Mouse (Mus musculus) spleen, adult 12 weeks (tissue): ENCODE data around the gene Tnfrsf19.

Experiments
- DNase-seq: peaks from one replicate; pipeline ENCODE4 v3.0.0; 2022; ENCODE audit warnings: low spot score

Tnfrsf19 gene

DNA sequence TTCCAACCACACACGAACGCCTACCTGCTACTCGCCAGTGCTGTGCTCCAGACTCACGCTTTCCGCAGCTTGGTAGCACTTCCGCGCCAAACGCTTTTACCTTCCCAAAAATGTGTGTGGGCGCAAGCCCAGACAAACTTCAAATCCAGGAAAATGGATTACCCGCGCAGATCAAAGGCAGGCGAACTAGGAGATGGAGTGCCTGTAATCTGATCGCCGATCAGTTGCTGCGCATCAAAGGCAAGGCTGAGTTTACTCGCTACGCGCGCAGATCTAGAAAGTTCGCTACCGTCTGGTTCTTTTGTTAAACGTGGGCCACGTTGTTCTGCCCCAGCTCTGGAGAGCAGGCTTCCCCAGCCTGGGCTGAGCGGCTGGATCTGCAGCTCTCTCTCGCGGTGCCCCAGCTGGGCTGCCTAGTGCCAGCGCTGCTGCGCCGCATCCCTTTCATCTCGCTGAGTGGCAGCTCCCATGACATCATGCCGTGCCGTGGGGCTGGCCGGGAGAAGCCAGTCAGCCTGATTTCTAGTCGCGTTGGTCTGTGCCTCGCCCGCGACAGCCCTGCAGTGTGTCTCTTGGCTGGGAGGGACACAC is at the start of gene Tnfrsf19:
Gene Tnfrsf19, minus strand, starts transcription at position 400 of the 591 bp plus-strand sequence.
- peak; percentile 19 for DNase-seq

DNA sequence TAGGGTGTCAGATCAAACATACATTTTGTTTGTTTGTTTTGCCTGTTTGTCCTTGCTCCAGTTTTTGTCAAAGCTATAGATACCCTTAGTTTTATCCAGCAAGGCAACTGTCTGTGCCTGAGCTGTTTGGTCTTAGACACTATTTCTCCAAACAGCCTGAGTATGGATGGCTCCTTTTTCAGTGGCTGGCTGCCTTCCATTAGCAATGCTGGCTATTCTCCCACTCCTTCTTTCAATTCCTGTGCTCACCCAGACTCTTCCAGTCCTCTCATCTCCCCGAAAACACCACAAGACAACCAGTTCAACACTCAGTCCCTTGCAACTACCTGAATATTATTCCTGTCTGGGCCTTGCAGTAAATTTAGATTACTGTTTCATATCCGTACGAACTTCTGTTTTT is 45.8 kb upstream of the Tnfrsf19 start:
- DNase-seq: no peak

DNA sequence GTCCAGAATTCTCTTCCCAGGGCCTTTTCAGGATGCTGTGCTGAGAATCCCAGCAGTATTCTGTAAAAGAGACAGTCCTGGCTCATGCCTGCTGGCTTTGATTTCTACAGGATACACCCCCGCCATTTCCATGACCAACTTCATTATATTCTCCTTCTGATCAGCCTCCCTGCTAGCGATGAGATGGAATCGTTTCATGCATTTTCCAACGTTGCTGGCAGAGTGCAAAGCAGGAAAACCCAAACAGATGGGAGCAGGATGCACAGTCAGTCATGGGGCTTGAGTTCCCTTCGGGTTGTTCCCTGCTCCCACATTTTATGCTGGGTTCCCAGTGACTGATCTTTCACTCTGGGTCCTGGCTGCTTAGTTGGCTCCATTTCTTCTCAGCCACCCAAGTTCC is 44.7 kb upstream of the Tnfrsf19 start:
- no peak for DNase-seq

DNA sequence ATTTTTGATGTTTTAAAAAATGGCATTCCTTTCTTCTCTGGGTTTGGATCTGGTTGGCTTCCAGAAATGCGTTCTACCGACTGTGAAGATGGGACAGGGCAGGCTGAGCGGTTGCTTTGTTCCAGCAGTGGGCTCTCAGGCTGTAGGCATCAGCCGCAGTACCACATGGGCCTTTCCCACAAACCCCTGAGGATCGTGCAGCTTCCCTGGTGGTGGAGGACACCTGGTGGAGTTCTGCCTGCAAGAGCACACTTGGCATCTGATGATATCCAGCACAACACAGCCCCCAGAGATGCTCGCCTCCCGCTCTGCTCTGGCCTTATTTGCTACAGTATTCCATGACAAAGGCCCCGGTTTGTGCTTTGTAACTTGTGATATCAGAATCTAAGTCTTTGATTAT is 41.9 kb upstream of the Tnfrsf19 start:
- DNase-seq: no peak

DNA sequence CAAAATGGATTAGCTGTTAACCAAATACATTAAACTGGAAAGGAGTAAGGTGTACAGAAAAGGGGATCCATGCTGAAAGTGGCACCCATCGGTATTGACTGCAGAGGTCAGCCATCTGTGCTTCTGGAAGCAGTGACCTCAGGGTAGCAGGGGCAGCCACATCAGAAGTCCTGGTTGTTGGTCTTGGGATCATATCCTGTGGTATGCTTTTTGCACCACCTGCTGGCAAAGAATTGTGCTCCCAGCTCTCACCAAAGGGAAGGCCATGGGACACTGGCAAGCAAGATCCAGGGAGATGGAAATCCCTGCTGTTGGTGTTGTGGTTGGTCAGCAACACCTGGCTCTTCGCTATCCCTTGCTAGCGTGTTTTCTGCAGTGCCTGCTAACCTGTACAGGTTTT is 39.0 kb upstream of the Tnfrsf19 start:
- DNase-seq: no peak

DNA sequence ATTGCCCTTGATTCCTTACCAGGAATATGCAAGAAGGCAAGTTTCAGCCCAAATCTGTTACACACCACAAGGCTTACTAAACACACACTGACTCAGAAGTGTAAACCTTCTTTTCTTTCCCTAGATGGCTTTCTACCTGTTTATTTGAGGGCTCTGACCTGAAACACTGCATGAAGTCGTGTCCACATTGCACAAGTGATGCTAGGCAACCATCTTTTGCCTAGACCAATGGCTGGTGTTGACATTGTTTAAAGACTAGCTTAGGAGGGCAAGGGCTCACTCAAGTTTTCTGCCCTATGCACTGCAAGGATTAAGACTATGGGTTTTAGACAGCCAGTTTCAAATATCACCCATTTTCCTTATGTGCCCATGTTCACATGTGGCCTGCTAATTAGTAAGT is 23.3 kb upstream of the Tnfrsf19 start:
- DNase-seq: no peak

DNA sequence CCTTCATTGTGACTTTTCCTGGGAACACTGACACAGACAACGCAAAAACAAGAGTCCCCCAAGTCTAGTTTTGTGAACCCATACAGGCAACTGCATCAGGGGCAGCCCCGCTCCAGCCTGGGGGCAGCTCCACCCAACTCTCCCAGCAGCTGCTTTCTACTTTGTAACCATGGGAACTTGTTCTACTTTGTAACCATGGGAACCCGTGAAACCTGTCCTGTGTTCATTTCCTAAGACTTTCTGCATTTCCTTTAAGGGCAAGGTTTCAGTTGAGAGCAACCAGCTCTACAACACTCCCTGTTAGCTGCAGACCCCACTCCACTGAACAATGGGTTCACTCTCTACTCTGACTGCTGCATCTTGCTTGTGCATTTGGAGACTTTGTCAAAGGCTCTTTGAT is 15.4 kb upstream of the Tnfrsf19 start:
- no peak for DNase-seq

DNA sequence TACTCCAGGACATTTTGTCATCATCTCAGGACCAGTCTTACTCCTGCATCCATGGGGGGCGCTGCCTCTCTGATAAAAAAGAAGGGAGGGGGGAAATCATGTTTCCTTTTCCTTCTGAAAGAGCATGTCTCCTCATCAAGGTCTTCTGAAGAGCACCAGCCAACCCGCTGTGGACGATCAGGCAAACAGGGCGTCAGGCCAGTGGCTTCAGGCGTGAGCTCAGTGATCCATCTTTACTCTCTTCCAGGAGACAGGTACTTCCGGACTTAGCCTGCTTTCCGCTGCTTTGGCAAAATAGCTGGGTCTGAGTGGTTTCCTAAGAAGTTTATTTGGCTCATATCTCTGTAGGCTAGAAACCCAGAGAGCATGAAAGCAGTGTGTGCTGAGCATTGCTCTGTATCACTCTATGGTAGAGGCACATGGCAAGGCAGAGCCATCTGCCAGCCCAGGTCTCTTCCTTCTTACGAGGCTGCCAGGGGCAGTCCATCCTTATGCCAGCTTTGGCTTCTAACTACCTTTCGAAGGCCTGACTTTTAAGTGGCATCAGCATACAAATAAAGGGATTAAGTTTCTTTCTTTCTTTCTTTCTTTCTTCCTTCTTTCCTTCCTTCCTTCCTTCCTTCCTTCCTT is 13.1 kb upstream of the Tnfrsf19 start:
- no peak for DNase-seq

DNA sequence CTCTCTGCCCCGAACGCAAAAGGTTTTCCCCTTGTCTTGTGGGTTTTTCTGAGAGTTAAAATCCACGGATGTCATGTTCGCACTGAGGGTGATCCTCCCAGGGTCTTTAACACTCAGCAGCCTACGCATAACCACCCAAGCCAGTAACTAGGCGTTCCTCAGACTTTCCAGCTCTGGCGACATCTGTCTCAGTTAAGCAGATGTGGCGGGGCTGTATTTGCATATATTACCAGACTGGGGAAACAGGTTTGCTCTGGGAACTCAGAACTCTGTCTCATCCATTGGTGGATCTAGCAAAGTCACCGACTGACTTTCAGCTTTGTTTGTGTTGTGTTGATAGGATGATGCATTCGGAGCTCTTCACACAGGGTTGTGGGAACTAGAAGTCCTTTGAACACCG is 10.7 kb upstream of the Tnfrsf19 start:
- DNase-seq: no peak

DNA sequence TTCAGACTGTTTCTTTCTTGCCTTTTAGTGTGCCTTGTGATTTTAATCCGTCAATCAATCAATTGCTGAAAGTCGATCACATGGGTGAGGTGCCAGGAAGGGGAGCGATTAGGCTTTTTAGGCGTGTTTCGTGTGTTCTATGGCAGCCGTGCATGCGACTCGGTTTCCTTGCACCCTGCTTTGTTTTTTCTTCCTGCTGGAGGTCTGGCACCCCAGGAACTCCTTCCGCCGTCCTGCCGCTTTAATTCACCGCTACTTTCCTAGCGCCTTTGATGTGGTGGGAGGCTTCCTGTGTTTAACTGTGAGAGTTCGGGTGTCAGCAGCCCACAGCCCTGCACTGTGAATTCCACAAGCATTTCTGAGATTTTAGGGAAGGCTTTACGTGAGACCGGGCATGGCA is 10.2 kb upstream of the Tnfrsf19 start:
- DNase-seq: no peak

DNA sequence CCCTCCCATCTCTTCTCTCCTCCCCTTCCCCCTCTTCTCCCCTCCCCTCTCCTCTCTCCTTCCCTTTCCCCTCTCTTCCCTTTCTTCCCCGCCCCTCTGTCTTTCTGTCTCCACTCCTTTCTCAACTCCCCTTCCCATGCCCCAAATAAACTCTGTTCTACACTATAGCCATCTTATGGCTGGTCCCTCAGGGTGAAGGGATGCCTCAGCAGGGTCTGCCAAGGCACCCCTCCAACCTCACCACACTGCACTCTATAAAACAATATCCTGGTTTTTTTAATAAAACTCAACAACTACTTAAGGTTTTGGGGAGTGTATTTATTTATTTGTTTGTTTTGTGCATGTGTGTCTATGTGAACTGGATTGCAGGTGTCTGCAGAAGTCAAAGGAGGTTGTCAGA is 9.6 kb upstream of the Tnfrsf19 start:
- no peak for DNase-seq

DNA sequence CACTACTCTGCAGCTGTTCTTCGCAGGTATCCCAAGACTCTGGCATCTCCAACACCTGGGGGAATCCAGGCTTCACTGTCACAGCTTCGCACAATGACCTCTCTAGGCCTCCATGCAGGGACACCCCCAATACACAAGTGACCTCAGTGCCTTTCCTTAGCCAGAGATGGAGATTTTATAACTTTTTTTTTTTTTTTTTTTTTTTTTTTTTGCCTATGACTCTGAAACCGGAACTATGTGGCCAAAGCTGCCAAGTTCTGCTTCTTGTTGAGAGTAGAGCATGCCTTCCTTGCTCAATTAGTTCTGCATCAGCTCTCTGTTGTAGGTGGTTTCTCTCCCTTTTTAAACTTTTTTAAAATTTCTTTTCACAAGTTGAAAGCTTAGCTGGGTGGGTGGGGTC is 5.9 kb upstream of the Tnfrsf19 start:
- DNase-seq: no peak

DNA sequence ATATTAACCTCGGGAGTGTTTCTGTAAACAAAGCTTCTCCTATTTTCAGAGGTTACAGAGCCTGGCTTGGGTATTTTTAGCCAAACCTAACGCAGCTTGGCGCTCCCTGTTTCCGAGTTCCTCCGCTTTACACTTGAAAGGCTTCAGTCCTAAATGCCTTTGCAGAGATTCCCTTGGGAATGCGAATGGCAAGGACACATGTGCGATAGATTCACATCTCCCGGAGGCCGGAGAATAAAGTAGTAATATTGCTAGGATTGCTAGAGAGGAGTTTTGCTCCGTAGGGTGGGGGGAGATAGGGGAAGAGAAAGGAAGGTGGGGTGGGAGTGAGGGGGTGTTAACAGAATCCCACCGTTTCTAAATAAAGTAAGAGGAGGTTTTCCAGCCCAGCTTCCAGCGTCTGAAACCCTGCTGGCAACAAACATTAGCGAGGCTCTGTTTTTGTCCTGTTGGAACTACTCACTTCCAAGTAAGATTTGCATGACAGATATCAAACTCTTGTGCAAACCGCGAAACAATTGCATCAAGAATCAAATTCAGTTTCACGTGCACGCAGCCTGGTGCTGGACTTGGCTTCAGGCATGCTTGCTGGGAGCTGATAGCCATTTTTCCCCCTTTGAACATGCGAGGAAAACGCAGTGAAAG is 722 bp downstream of the Tnfrsf19 start:
- DNase-seq: no peak

DNA sequence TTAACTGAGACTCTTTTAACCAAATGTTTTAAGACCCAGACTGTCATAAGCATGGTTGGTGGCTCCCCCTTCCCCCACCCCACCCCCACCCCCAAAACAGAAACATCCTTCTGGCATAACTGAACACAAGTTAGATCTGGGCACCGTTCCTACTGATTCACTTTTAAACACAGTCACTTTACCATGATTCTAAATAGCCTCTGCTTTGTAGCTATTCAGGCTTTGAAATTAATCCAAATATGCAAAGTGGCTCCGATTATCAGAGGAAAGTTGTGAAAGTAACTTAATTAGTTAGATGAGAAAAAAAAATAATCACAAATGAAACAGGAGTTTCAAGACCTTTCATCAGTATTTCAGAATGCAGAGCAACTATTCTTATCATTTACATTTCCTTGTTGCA is 2.0 kb downstream of the Tnfrsf19 start:
- DNase-seq: no peak

DNA sequence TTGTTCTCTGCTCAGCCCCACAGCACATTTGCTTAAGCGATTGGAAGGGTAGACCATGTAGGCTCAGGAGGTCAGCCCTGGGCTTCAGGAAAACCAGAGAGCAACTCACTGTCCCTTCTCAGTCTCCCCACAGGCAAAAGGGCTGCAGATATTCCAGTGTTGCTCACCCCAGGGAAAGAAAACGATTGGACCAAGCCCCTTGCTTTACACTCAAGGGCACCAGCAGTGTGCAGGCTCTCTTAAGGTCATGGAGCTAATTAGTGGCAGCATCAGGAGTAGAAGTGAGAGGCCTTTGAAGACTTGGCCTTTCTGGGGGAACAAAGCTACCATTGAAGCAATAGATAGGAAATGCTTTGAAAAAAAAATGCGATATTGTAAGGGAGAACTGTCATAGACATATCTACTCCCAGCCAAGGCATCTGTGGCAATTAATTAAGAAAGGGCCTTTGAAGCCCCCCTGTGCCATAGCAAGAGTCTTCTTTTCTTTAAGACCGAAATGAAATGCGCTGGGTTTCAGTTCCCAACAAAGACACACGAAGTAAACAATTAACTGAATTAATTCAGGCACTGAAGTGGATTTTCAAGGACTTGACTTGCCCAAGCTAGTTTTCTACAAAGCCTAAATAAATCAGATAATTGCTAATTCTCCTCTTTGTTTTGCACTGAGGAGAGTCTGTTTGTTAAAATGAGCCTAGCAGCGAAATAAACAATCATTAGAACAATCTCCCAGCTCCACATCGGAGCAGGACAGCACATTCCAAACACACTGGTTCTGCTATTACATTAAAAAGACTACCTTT is 2.6 kb downstream of the Tnfrsf19 start:
- DNase-seq: no peak

DNA sequence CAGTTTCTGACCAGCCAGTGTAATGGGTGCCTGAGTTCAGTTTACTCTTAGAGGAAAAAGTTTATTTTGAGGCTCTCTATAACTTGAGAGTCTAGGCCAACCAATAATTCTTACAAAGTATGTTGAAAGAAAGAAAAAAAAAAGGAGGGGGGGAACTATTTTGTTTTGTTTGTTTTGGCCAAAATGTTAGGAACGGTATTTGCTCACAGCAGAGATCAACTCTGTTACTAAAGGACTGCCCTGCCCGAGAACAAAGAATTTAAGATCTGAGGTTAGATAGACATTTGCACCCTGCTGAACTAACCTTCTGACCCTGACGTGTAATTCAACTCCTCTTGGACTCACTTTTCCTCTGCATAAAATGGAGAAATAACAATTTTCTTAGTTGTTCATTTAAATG is 4.0 kb downstream of the Tnfrsf19 start:
- DNase-seq: no peak

DNA sequence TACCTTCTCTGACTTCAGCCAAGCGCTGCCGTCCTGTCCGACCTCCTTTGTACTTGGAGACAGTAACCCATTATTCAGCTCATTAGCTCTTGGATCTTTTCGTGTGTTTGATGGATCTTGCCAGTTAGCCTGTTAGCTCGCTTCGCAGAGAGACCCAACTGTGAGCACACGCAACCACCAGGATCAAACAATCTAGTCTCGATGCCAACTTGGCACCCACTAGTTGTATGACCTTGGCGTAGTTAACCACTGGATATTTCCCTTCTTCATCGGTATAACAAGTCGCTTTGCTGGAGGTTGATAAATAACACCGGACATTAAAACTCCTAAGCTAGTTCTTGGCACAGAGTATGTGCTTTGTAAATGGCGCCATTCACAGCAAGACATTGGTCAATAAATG is 6.1 kb downstream of the Tnfrsf19 start:
- DNase-seq: no peak

DNA sequence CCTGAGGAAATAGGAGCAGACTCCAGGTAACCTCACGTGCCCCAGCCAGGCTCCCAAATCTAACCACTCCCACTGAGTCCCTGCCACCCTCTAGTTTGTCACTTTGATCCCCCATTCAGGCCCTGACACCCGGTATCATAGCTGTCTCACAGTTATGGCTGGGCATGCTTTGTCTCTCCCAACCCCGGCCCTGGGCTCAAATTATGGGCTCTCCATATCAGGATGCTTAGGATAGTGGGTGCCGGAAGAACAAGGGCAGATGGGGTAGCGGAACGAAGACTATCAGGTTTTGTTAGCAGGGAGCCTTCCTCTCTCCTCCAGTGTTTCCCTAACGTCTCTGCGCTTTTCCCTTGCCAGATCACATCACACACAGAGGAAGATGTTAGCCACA is 8.2 kb downstream of the Tnfrsf19 start:
- no peak for DNase-seq

DNA sequence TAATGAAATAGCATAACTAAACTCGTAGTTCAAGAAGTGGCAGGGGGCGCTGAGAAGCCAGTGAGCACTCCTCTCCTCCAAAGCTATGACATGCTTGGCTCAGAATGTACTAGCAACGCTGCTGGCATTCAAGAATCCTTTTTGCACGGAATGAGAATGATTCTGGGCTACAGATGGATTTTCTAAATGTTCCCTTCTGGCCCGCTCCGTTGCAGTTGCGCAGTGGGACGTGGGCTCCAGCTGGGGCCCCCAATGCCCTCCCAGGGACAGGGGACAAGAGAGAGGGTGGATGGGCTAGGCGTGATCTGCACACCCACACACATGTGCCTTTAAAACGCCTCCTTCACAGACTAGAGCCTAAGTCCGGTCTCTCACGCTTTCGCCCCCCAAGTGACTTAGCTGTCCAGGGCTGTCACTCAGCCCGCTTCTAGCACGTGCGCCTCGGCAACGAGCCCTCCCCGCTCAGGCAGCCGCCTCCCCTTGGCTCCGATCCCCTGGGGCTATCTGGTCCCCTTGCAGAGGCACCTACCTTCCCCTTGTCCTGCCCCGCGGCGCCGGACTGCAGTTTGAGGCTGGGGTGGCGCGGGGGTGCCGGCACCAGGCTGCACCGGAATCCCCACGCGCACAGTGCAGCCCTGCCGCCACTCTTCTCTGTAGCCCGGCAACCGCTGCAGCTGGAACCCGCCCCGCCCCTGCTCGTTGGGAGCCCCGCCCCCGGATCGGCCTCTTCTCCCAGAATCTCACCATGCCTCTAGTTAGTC is 8.8 kb downstream of the Tnfrsf19 start:
- DNase-seq: no peak

DNA sequence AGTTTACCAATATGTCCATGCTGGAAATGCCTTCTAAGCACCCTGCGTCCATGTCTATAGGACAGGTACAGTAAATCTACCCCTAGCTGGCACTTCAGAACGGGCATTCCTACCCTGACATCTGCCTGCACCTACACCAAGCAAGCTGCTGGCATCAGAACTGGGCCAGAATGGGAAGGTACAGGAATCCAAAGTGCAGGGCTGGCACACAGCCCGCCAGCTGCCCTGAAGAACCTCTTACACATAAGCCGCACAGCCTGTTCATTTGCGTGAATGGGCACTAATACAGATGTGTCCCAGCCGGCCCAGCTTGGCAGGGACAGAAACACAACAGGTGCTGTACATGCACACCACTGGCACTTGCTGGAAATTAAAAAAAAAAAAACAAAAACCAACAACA is 15.9 kb downstream of the Tnfrsf19 start:
- DNase-seq: no peak

DNA sequence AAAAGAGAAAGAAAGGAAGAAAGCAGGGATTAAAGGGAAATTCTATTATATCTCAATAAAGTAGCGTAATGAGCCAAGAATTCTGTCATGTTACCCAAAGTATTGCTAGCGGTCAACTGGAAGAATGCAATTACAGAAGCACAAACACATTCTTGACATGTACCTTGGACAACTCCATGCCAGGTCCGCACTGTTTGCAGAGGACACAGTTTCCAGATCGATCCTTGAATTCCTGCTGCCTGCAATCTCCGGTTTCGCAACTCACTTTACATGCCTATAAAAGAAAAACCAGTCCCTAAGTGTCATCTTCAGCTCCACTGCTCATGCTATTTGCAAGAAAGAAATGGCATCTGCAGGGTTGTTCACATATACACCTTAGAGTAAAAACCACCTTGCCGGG is 22.3 kb downstream of the Tnfrsf19 start:
- DNase-seq: no peak

DNA sequence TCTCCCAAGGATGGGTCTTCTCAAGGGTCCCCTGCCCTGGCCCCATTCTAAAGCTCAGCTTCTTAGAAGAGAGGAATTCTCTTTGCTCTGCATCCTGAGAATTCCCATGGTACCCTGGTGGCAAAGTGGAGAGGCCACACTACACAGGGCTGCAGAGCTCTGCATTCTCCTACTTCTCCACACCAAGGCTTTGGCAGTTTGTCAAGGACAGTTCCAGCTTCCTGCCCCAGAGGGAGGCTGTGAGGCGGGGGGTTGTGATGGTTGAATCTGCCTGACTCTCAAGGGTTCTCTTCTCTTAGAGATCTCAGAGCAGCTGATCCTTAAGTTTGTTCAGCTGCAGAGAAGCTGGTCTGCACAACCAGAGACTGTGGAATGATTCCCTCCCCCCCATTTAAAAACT is 23.9 kb downstream of the Tnfrsf19 start:
- no peak for DNase-seq
